Mouse (Mus musculus): ENCODE measurements around the gene Slxl1.
"Not testable (repeated sequence)": the region's sequence is repeated elsewhere in the genome, so short reads cannot be mapped to it uniquely, and the experiment has no call there.

Slxl1 gene

GRCm38 (mm10) chrX:55226576-55226975 is at the start of gene Slxl1:
Gene Slxl1 (plus strand): TSS chrX:55226876.
- not testable (repeated sequence) for DNase-seq
